Mouse (Mus musculus): ENCODE results near the gene Ocln.

GRCm38 (mm10) chr13:100461336-100461735, 91.2 kb downstream of the Ocln start:
- TF ChIP-seq POLR2A (IDR thresholded peaks at IDR 0.05; ENCODE audit: borderline replicate concordance, extremely low read depth, low read depth, low read length) (no peak), CTCF (IDR thresholded peaks at IDR 0.05; ENCODE audit: insufficient read depth, low read length) (no peak)

All from lung, adult 2 months (tissue).